Mouse (Mus musculus): ENCODE results near the gene Safb.
A peak's percentile ranks its signal among the peaks of the same experiment; 100 is the strongest.
"Not testable (repeated sequence)": the region's sequence is repeated elsewhere in the genome, so short reads cannot be mapped to it uniquely, and the experiment has no call there.

Gene Safb

DNA sequence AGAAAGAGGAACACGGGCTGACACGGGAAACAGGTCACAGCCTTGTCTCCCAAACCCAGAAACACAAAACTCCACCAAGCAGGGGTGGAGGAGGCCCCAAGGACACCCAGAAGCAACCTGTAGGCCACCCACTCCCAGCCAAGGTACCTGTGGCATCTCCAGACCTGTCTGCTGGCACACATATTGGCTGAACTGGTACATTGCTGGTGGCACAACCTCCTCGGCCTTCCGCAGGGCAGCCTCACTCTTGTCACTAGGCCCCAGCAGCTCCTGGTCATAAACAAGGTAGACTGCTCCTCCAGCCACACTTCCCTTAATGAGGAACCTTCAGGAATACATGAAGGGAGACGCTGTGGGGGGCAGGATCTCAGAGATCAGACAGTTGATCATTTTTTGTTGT is 24.1 kb downstream of the Safb start:
- no peak for DNase-seq (ENCODE audit: extremely low read depth, low read depth, low spot score)

DNA sequence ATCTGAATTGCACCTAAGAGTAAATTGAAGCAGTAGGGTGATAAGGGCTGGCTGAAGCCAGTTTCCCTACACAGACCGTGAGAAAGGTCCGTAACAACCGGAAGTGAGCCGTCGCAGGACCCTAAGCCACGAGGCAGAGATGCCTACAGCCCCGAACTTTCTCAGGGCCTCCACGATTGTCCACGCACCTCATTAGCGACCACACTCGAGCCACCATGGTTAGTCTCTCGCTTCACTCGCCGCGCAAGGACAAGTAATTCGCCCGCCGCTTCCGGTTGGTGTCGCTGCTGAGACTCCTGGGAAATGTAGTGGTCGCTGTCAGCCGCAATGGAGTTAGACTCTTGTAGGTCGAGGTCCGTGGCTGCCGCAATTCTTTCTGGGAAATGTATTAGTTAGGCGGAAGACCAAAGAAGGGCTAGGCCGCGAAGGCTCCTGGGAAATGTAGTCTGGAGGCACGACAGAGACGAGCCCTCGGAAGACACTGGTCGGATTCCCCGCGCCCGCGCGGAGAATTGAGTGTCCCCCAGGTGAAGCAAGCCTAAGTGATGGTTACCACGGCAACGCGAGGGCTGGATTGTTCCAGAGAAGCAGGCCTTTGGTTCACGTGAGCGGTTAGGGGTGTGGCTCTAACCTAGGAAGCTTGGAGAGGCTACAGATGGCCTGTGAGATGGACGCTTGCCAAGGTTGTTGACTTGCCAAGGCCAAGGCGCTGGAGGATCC is 25.0 kb downstream of the Safb start, which contains the start of gene 2410015M20Rik:
2410015M20Rik (minus strand) TSS at position 320 of the 720 bp plus-strand sequence.
- DNase-seq (ENCODE audit: extremely low read depth, low read depth, low spot score), result peak; percentile 88

DNA sequence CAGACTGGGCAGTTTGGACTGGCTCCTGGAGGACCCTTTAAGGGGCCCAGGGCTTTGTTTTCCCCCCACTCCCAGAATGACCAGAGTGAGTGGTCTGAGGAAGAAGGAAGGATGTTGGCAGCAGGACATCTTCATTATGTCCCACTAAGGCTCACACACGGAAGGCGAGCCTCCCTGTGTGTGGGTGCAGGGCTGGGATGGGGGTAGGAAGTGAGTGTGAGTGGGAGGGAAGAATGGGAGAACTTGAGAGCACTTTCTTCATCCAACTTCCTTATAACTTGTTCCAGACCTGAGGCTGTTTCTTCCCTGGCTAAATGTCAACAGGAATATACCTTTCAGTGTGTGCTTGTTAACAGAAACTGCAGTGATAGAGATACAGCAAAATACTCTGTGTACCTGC is 26.7 kb downstream of the Safb start:
- no peak for DNase-seq (ENCODE audit: extremely low read depth, low read depth, low spot score)

DNA sequence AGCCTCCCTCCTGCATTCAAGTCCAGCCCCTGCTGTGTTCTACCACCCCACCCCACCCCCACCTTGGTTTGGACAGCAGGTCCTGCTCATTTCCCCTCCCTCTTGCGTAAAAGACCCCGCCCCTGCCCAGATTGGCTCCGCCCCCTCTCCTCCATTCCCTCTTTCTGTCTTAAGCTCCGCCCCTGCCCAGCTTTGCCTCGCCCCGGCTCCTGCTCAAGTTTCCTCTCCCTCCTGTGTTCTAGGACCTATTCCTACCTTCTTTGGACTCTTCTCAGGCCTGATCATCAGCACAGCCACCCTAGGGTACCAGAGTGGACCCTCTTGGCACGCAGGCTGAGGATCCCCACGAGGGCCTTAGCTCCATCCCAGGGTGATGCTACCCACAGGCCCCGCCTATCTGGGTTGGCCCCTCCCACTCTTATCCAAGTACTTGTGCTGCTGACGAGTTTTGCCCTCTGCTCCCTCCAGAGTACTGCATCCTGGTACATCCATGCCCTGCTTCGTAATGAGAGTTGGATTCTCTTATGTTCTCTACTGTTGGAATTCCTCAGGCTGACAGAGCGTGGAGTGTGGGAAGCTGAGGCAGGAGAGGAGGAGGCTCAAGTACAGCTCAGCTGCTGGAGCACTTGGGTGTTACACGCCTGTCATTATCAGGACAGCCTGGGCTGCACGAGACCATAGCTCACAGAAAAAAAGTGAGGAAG is 27.4 kb downstream of the Safb start:
- DNase-seq (ENCODE audit: extremely low read depth, low read depth, low spot score), result no peak

DNA sequence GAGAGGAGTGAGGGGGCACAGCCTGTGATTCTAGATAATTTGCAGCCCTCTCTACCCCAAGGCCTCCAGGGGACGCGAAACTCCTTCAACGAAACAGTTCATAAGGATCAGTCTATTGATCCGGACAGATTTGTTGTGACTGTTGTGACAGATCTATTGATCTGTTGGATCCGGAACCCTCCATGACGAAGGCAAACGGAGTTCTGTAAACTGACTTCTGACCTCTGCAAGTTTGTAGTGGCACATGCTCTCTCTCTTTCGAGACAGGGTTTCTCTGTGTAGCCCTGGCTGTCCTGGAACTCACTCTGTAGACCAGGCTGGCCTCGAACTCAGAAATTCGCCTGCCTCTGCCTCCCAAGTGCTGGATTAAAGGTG is 27.9 kb downstream of the Safb start:
- not testable (repeated sequence) for DNase-seq (ENCODE audit: extremely low read depth, low read depth, low spot score)

DNA sequence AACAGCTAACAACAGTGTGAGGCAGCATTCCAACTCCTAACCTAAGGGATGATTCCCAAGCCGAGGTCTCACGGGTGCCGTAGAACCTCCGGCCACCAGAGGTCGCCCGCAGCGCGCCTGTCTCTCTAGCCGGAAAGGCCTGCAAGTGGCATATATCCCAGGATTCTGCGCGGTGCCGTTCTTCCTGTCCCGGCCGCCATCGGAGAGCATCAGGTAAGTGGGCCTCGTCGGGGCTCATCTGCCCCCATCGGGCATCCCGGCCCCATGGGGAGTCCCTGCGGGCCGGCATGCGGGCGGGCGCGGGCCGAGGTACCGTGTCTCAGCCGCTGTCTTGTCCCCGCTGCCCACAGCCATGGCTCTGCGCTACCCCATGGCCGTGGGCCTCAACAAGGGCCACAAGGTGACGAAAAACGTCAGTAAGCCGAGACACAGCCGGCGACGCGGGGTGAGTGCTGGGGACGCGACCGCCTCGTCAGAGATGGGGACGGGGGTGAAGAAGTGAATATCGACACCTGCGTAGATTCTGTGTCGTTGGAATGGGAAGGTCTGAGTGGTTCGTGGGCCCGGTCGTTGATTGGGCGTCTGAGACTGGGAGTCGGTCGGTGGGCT is 28.7 kb downstream of the Safb start, which contains the start of gene Rpl36:
Rpl36 (plus strand) TSS at position 181 of the 609 bp plus-strand sequence.
- DNase-seq (ENCODE audit: extremely low read depth, low read depth, low spot score), result no peak

DNA sequence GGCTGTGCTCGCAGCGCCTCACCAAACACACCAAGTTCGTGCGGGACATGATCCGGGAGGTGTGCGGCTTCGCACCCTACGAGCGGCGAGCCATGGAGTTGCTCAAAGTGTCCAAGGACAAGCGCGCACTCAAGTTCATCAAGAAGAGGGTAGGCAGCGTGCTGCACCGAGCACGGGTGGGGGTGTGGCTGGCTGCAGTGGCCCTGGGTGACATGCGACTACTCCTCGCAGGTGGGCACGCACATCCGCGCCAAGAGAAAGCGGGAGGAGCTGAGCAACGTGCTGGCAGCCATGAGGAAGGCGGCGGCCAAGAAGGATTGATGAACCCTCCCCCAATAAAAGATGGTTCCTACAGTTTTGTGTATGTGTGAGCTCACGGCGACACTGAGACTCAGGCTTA is 29.3 kb downstream of the Safb start:
- DNase-seq (ENCODE audit: extremely low read depth, low read depth, low spot score), result not testable (repeated sequence)

DNA sequence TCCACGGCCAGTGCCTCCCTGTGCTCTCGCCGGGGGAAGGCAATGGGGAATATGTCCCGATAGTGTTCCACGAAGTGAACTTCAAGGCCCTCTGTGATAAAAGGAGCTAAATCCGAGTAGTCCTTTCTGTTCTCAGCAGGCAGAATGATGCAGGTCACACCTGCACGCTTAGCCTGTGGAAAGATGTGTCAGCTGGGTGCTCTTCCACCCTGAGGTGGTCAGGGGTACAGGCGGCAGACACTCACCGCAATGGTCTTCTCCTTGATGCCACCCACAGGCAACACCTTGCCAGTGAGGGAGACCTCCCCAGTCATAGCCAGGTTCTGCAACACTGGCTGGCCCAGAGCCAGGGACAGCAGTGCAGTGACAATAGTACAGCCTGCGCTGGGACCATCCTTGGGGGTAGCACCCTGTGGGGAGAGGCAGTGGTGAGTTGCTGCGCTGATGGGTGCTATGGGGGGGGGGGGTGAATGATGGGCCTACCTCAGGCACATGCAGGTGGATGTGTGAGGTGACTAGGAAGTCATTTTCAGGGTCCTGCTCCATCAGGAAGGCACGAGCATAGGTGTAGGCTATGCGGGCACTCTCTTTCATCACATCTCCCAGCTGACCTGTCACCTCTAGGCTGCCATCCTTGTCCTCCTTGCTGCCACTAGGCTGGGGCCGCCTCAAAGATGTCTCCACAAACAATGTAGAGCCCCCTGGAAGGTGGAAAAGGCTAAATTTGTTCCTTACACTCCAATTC is 29.9 kb downstream of the Safb start:
- DNase-seq (ENCODE audit: extremely low read depth, low read depth, low spot score), result no peak

DNA sequence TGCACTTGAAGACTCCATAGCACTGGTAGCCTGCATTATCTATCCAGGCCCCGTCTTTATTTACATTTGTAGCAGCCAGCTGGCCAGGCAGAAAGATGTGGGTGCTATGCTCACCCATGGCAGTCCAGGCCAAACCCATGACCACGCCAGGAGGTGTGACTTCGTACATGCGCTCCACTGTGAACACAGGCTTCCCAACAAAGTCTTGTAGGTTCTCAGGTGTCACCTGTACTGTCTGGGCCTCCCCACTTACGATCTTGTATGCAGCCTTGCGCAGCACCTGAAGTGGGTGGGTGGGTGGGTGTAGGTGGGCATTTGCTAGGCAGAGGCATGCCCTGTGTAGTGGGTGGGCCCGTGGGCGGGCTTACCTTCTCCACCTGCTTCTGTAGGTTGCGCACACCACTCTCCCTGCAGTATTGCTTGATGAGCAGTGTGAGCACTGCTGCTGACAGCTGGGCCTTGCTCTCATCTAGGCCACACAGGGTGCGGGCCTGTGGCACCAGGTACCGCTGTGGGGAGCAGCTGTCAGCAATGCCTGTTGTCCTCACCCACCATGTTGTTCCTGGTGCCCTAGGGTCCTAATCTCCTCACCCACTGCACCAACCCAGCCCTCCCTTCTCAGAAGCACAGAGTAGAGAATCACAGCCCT is 30.6 kb downstream of the Safb start:
- no peak for DNase-seq (ENCODE audit: extremely low read depth, low read depth, low spot score)

DNA sequence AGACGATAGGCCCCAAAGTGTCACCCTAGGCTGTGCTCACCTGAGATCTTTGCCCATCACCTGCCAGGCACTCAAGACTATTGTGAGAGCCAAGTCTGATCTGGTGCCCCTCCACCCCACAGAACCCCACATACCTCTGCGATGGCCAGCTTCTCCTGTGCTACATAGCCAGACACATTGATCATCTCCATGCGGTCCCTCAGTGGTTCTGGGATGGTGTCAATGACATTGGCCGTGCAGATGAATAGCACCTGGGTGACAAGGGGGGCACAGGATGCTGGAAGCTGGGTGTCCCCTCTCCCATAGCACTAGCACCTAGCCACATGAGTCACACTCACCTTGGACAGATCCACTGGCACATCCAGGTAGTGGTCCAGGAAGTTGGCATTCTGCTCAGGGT is 31.2 kb downstream of the Safb start:
- DNase-seq (ENCODE audit: extremely low read depth, low read depth, low spot score), result no peak

DNA sequence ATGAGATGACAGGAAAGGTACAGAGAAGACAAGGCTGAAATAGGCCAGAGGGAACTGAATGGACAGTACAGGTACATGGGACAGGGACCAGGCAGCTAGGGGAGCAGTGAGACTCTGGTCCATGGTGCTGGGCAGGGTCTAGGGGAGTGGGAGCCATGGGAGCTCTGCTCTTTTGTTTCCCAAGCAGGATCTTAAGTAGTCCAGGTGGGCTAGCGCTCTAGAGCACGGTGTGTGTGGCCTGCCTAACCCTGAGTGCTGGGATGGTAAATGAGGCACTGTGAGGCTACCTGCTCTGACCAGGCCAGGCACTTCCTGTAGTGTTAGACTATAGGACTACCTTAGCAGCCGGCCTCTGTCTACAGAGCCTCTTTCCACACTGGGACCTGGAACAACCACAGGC is 32.1 kb downstream of the Safb start:
- DNase-seq (ENCODE audit: extremely low read depth, low read depth, low spot score), result no peak

DNA sequence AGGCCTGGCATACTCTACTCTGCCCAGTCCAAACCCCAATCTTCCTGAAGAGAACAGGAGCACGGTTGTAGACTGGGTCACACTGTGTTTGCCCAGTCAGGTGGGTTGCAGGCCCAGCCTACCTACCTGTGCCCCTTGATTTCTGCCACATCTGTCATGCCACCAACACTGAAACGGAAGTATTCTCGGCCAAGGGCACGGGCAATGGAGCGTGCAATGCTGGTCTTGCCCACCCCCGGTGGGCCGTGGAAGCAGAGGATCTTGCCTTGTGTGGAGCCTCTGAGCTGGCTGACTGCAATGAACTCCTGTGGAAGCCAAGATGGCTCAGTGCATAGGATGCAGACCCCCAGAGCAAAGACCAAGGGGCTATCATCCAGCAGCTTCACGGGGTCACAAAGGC is 33.0 kb downstream of the Safb start:
- no peak for DNase-seq (ENCODE audit: extremely low read depth, low read depth, low spot score)

DNA sequence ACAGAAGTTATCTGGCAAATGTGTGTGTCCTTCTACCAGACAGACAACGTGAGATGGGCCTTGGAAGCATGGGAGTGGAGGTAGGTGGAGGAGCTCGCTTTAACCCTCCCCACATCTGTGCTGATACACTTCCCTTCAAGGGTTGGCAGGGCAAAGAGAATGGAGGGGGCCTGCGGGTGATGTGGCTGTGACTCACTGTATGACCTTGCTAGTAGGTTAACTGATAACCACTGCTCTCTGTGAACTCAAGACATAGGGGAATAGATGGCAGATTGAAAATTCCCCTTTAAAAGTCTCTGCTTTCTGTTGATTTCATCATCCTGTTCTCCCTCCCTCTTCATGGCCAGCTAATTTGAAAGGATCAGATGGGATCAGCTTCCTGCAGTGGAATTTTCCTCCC is 40.9 kb downstream of the Safb start:
- DNase-seq (ENCODE audit: extremely low read depth, low read depth, low spot score), result no peak

DNA sequence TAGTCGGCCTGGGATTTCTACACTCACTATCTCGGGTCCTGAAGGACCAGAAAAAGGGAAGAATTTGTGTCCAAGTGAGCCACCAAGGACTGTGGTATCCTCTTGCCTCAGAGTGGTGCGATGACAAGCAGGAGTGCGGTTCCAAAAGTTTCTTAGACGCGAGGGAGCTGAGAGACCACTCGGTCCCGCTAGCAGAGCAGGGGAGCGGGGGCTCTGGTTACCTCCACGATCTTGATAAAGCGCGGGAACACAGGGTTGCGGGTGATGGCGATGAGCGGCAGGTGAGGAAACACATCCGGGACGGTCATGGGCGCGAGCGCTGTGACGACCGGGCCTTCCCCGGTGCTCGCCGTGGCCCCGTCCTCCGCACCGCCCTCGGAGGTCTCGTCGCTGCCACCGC is 41.6 kb downstream of the Safb start:
- no peak for DNase-seq (ENCODE audit: extremely low read depth, low read depth, low spot score)

DNA sequence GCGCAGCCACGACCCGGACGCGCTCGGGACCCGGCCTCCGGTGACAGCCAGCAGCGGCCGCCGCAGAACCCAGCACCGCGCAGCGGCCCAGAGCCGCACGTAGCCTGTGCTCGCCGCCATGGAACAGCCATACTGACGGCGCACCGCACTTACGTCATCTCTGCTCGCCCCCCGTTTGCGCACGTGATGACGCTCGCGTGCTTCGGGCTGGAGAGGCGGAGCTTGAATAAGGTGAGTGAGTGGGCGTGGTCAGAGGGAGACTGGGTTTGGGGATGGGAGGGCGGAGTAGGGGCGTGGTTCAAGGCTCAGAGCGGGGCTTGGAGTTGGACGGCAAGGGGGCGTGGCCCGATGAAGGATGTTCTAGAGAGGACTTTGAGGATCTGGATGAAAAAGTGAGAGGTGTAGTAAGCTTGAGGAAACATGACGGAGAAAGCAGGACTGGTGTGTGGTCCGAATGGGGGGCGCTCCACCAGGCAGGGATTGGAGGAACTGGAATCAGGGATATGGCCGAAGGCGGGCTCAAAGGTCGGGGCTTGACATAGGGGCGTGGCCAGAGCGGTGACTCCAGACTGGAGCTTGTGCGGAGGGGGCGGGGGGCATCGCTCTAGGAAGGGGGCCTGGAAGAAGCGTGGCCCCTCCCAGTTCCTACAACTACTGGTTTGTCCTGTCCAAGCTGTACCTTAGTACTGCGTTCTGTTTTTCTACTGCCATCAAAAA is 42.3 kb downstream of the Safb start, which contains the start of gene Lonp1:
Lonp1 (minus strand) TSS at position 134 of the 717 bp plus-strand sequence.
- DNase-seq (ENCODE audit: extremely low read depth, low read depth, low spot score), result no peak

DNA sequence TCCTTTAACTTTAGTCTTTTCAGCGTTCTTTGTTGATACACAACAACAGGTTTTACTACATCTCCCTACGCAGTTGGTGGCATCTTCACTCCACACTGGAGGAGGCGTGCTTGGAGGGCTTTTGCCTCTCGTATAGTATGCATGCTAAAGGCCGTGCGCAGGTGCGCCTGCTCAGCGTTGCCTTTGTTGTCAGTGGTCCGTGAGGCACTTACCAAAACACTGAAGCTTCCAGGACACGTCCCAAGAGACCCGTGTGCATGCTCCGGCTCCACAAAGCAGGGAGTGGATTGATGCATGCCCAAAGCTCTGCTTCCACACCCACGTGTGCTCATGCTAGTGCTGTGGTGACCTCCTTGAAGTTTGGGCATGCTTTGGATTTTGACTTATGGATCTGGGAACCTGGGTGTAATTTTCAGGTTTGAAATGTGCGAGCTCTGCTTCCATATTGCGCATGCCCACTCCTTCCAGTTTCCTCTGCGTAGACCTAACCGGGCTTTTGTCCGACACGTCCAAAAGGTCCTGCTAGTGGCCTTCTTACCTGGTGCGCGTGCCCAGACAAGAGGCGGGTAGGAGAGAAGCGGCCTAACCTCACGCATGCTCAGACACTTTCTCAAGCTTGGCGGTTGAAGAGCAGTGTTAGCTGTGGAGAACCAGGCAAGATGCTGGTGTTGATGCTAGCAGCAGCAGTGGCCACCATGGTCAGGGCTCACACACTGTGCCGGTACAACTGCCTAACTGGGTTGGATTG is 43.1 kb downstream of the Safb start, which contains the start of gene Catsperd:
Catsperd (plus strand) TSS at position 614 of the 748 bp plus-strand sequence.
- no peak for DNase-seq (ENCODE audit: extremely low read depth, low read depth, low spot score)

DNA sequence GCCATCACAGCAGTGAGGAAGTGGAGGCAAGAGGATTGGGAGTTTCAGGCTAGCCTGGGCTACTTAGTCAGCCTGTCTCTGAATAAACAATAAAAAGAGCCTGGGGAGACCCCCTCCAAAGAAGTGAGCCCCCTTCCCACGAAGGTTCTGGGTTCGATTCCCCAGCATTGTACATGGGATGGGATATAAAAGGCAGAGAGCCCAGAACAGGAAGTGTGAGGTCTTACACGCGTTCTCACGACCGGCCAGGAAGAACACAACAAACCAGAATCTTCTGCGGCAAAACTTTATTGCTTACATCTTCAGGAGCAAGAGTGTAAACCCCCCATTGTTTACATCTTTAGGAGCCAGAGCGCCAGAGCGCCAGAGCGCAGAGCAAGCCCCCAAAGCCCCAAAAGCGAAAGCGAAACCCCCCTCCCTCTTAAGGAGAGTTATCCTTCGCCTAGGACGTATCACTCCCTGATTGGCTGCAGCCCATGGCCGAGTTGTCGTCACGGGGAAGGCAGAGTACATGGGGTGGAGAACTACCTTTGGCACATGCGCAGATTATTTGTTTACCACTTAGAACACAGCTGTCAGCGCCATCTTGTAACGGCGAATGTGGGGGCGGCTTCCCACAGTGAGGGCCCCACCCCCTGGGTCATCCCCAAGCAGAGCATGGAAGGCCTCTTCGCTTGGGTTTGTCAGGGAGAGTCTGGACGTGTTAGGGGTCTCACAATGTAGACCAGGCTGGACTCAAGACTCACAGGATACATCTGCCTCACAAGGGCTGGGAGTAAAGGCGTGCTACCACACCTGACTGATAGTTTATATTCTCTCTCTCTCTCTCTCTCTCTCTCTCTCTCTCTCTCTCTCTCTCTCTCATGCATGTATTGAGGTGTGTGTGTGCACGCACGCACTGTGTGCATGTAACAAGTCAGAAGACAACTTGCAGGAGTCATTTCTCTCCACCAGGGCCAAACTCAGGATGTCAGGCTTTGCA is 45.5 kb downstream of the Safb start:
- DNase-seq (ENCODE audit: extremely low read depth, low read depth, low spot score), result not testable (repeated sequence)

DNA sequence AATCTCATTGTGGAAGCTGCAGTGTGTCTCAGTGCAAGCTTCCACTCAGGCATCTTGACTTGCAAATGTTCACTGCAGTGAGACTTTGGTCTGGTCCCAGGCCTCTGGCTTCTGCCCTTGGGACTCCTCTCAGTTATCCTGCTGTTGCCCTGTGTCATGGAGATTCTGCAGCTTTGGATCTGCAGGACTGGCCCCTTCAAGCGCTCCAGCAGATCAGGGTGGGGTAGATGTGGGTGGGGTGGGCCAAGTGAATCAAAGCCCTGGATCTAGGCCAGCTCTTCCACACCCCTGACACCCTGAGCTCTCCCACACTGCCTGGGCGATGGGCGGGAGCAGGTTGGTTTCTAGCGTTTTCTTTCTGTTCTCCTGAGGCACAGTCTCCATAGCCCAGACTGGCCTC is 47.2 kb downstream of the Safb start:
- DNase-seq (ENCODE audit: extremely low read depth, low read depth, low spot score), result no peak
